Mouse (Mus musculus) neural tube, embryonic 11.5 days (tissue): ENCODE results near the gene Rps16. TPM values are rescaled to one million over a fixed set of nuclear protein-coding genes. Genes with fewer than 3 reads are reported as not detected.

Source experiments
- ATAC-seq: fragments of 200-750 bp; cut with Nextera tagmentation; 2 replicates; pipeline ENCODE4 v1.8.0; 2017; ENCODE audit warnings: moderate number of reproducible peaks, mild to moderate bottlenecking, moderate TSS enrichment, moderate library complexity; ENCODE audit not compliant: insufficient read depth, low FRiP score, low TSS enrichment
- DNase-seq: peaks from one replicate; pipeline ENCODE4 v3.0.0-alpha.2; 2015; ENCODE audit warnings: low spot score
- H3K27ac ChIP-seq: fragments of 300-500 bp; sonication (generic); 2 replicates; pipeline ENCODE4 v1.5.1; 2014; ENCODE audit warnings: low read depth, mild to moderate bottlenecking, low read length
- H3K27me3 ChIP-seq: fragments of 300-500 bp; sonication (generic); 2 replicates; pipeline ENCODE4 v1.6.1; 2014; ENCODE audit warnings: mild to moderate bottlenecking, low read length, mixed read lengths; ENCODE audit not compliant: control insufficient read depth, insufficient read depth
- H3K36me3 ChIP-seq: fragments of 300-500 bp; sonication (generic); 2 replicates; pipeline ENCODE4 v1.6.1; 2014; ENCODE audit warnings: mild to moderate bottlenecking, low read length, moderate library complexity, mixed read lengths; ENCODE audit not compliant: control insufficient read depth, insufficient read depth
- H3K4me1 ChIP-seq: fragments of 300-500 bp; sonication (generic); 2 replicates; pipeline ENCODE4 v1.6.1; 2014; ENCODE audit warnings: low read length, mixed read lengths; ENCODE audit not compliant: control insufficient read depth, insufficient read depth
- H3K4me2 ChIP-seq: fragments of 300-500 bp; sonication (generic); 2 replicates; pipeline ENCODE4 v1.6.1; 2014; ENCODE audit warnings: low read depth, mild to moderate bottlenecking, moderate library complexity
- H3K4me3 ChIP-seq: fragments of 300-500 bp; sonication (generic); 2 replicates; pipeline ENCODE4 v1.5.1; 2014; ENCODE audit warnings: low read depth, low read length
- H3K9ac ChIP-seq: fragments of 300-500 bp; sonication (generic); 2 replicates; pipeline ENCODE4 v1.6.1; 2014; ENCODE audit warnings: mild to moderate bottlenecking, low read length
- H3K9me3 ChIP-seq: fragments of 300-500 bp; sonication (generic); 2 replicates; pipeline ENCODE4 v1.6.1; 2016; ENCODE audit warnings: low read length; ENCODE audit not compliant: control insufficient read depth
- WGBS: fragments of 180-500 bp; shearing (Covaris S2); extraction: QIAGEN DNeasy Blood & Tissue Kit; methylation state at CpG from one replicate; pipeline ENCODE4 v1.1.7; 2014; 5-methylcytosine and 5-hydroxymethylcytosine counted together
- polyA plus RNA-seq: library from polyadenylated mRNA; unstranded; fragments of >200 nt; fragmentation: Nextera tagmentation; extraction: Ambion mirVana; gene quantifications from 2 replicates; pipeline ENCODE4 v1.2.1, GENCODE M21; 2014

Rps16 gene
- polyA plus RNA-seq, 1 experiment from 2014 or later, result 780 TPM

DNA sequence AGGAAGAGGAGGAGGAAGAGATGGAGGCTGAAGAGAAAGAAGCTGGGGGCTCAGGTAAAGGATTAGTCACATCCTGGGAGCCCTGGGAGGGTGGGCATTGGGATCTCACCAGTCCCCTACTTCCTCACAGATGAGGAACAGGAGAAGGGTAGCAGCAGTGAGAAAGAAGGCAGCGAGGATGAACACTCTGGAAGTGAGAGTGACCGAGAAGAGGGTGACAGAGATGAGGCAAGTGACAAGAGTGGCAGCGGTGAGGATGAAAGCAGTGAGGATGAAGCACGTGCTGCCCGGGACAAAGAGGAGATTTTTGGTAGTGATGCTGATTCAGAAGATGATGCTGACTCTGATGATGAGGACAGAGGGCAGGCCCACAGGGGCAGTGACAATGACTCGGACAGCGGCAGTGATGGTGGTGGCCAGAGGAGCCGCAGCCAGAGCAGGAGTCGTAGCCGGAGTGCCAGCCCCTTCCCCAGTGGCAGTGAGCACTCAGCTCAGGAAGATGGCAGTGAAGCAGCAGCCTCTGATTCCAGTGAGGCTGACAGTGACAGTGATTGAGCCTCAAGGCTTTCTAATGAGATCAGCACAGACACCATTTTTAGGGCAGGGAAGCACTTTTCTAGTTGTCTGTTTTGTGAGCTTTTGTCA is 48.4 kb downstream of the Rps16 start:
- Histone ChIP-seq H3K9ac (no peak overlapping the region), H3K27me3 (no peaks in the 10 kb centered on the region), H3K36me3 (peaks cover 39% of the 10 kb centered on the region), H3K4me1 (no peaks in the 10 kb centered on the region), H3K27ac (no peak overlapping the region), H3K9me3 (no peaks in the 10 kb centered on the region), H3K4me3 (no peak overlapping the region), H3K4me2 (no peak overlapping the region)
- no peak for DNase-seq
- WGBS, result 90% methylated on average over 10 of the region's 10 CpGs
- ATAC-seq, result no peak

GRCm38 (mm10) chr7:28401030-28401429 is 50.6 kb downstream of the Rps16 start:
- H3K4me2 ChIP-seq, result no peak overlapping the region
- H3K27me3 ChIP-seq, result no peaks in the 10 kb centered on the region
- H3K9me3 ChIP-seq, result no peaks in the 10 kb centered on the region
- peaks cover 46% of the 10 kb centered on the region for H3K36me3 ChIP-seq
- H3K4me1 ChIP-seq, result no peaks in the 10 kb centered on the region
- H3K4me3 ChIP-seq, result no peak overlapping the region
- H3K9ac ChIP-seq, result no peak overlapping the region
- WGBS, result 91% methylated on average over 1 of the region's 1 CpGs
- ATAC-seq (no peak), DNase-seq (no peak)
- H3K27ac ChIP-seq, result no peak overlapping the region

- no peak overlapping the region for H3K4me2 ChIP-seq
- DNase-seq (no peak), ATAC-seq (no peak)
- H3K9ac ChIP-seq, result no peak overlapping the region
- H3K4me3 ChIP-seq, result no peak overlapping the region
- no peaks in the 10 kb centered on the region for H3K4me1 ChIP-seq
- no peaks in the 10 kb centered on the region for H3K9me3 ChIP-seq
- H3K27ac ChIP-seq, result no peak overlapping the region
- 79% methylated on average over 3 of the region's 3 CpGs for WGBS
- H3K27me3 ChIP-seq, result no peaks in the 10 kb centered on the region
- peaks cover 41% of the 10 kb centered on the region for H3K36me3 ChIP-seq
Measured at GRCm38 (mm10) chr7:28401942-28402341, 51.5 kb downstream of the Rps16 start.

Other genes with a start within 250 kb of the Rps16 start
- 0.05 TPM in 1 of 2 replicates, not detected in the other for gene 9530053A07Rik, start 221.2 kb upstream of the Rps16 start, polyA plus RNA-seq
- 38.1 and 38.6 TPM in 2 replicates for gene Fbl, start 180.9 kb upstream of the Rps16 start, polyA plus RNA-seq
- gene Dyrk1b, start 171.2 kb upstream of the Rps16 start, polyA plus RNA-seq, result 19.5 and 19.6 TPM in 2 replicates
- gene Eid2, start 82.8 kb upstream of the Rps16 start, polyA plus RNA-seq, result 17.6 and 18.3 TPM in 2 replicates
- 17.1 and 19.0 TPM in 2 replicates for gene Eid2b, start 72.9 kb upstream of the Rps16 start, polyA plus RNA-seq
- gene Selenov, start 59.5 kb upstream of the Rps16 start, polyA plus RNA-seq, result 0.45 and 0.66 TPM in 2 replicates
- 69.8 and 79.0 TPM in 2 replicates for gene Dll3, start 48.4 kb upstream of the Rps16 start, polyA plus RNA-seq
- gene Timm50, start 38.6 kb upstream of the Rps16 start, polyA plus RNA-seq, result 199 and 219 TPM in 2 replicates
- 89.7 and 101 TPM in 2 replicates for gene Supt5, start 11.9 kb upstream of the Rps16 start, polyA plus RNA-seq
- gene Plekhg2, start 21.9 kb downstream of the Rps16 start, polyA plus RNA-seq, result 50.5 and 54.5 TPM in 2 replicates
- 4.3 and 5.1 TPM in 2 replicates for gene Zfp36, start 29.6 kb downstream of the Rps16 start, polyA plus RNA-seq
- 45.8 and 48.8 TPM in 2 replicates for gene Med29, start 42.1 kb downstream of the Rps16 start, polyA plus RNA-seq
- 71.7 and 78.0 TPM in 2 replicates for gene Paf1, start 42.3 kb downstream of the Rps16 start, polyA plus RNA-seq
- gene Gmfg, start 86.8 kb downstream of the Rps16 start, polyA plus RNA-seq, result 6.5 and 7.4 TPM in 2 replicates
- 7.6 and 9.9 TPM in 2 replicates for gene Lrfn1, start 101.3 kb downstream of the Rps16 start, polyA plus RNA-seq
- not detected in 2 replicates for gene Ifnl2, start 159.8 kb downstream of the Rps16 start, polyA plus RNA-seq
- not detected in 2 replicates for gene Ifnl3, start 172.2 kb downstream of the Rps16 start, polyA plus RNA-seq
- not detected in 2 replicates for gene Sycn, start 190.2 kb downstream of the Rps16 start, polyA plus RNA-seq
- gene Nccrp1, start 196.6 kb downstream of the Rps16 start, polyA plus RNA-seq, result 0.15 TPM in 1 of 2 replicates, not detected in the other
- 37.8 and 39.5 TPM in 2 replicates for gene Samd4b, start 247.5 kb downstream of the Rps16 start, polyA plus RNA-seq
- 31.1 and 33.9 TPM in 2 replicates for gene Pak4, start 247.5 kb downstream of the Rps16 start, polyA plus RNA-seq